Mouse (Mus musculus): ENCODE measurements around the gene Gpr4. TPM values are rescaled to one million over a fixed set of nuclear protein-coding genes. Genes with fewer than 3 reads are reported as not detected.
A peak's percentile ranks its signal among the peaks of the same experiment; 100 is the strongest.

The Gpr4 gene
- polyA plus RNA-seq, 1 experiment from 2014 or later: 2.9 TPM

- WGBS: 44% methylated on average over 6 of the region's 6 CpGs
- H3K4me3 ChIP-seq (ENCODE audit: low read depth, low read length): peak overlapping the region; percentile 26; the same call in 1 of the 2 replicates
- H3K27ac ChIP-seq (ENCODE audit: low read depth, low read length): no peak overlapping the region
- H3K9ac ChIP-seq (replicated peaks; ENCODE audit: low read depth, low read length): no peak overlapping the region
- ATAC-seq (ENCODE audit: low read depth): no peak
- H3K27me3 ChIP-seq (ENCODE audit: control insufficient read depth, insufficient read depth, low read length): 0 out of 2 replicates have a peak, but pooled peaks cover 9% of the 10 kb centered on the region
- H3K9me3 ChIP-seq (ENCODE audit: control insufficient read depth, low read length): no peaks in the 10 kb centered on the region
- peaks cover 19% of the 10 kb centered on the region for H3K4me1 ChIP-seq (ENCODE audit: control insufficient read depth, insufficient read depth, low read length)
- peaks cover 12% of the 10 kb centered on the region; the same call in 1 of the 2 replicates for H3K36me3 ChIP-seq (ENCODE audit: control insufficient read depth, insufficient read depth, low read length)
- peak overlapping the region; percentile 67; the same call in 1 of the 2 replicates for H3K4me2 ChIP-seq (ENCODE audit: low read depth, low read length)
Observed at GRCm38 (mm10) chr7:19179936-19180335, 32.4 kb upstream of the Gpr4 start.

GRCm38 (mm10) chr7:19180862-19181429, 31.4 kb upstream of the Gpr4 start:
- ATAC-seq (ENCODE audit: low read depth): no peak
- peaks cover 18% of the 10 kb centered on the region for H3K36me3 ChIP-seq (ENCODE audit: control insufficient read depth, insufficient read depth, low read length)
- peak overlapping the region; percentile 27 for H3K4me3 ChIP-seq (ENCODE audit: low read depth, low read length)
- H3K4me2 ChIP-seq (ENCODE audit: low read depth, low read length): peak overlapping the region; percentile 46
- H3K27me3 ChIP-seq (ENCODE audit: control insufficient read depth, insufficient read depth, low read length): 0 out of 2 replicates have a peak, but pooled peaks cover 9% of the 10 kb centered on the region
- no peaks in the 10 kb centered on the region for H3K9me3 ChIP-seq (ENCODE audit: control insufficient read depth, low read length)
- peaks cover 22% of the 10 kb centered on the region for H3K4me1 ChIP-seq (ENCODE audit: control insufficient read depth, insufficient read depth, low read length)
- no peak overlapping the region for H3K27ac ChIP-seq (ENCODE audit: low read depth, low read length)
- WGBS: 2% methylated on average over 27 of the region's 27 CpGs
- H3K9ac ChIP-seq (replicated peaks; ENCODE audit: low read depth, low read length): peak overlapping the region; percentile 28

- WGBS: 89% methylated on average over 2 of the region's 2 CpGs
- H3K36me3 ChIP-seq (ENCODE audit: control insufficient read depth, insufficient read depth, low read length): peaks cover 31% of the 10 kb centered on the region
- H3K4me3 ChIP-seq (ENCODE audit: low read depth, low read length): no peak overlapping the region
- H3K4me1 ChIP-seq (ENCODE audit: control insufficient read depth, insufficient read depth, low read length): peaks cover 8% of the 10 kb centered on the region; the same call in 1 of the 2 replicates
- 0 out of 2 replicates have a peak, but pooled peaks have one; percentile 4 for ATAC-seq (ENCODE audit: low read depth)
- H3K27ac ChIP-seq (ENCODE audit: low read depth, low read length): peak overlapping the region; percentile 56
- H3K27me3 ChIP-seq (ENCODE audit: control insufficient read depth, insufficient read depth, low read length): 0 out of 2 replicates have a peak, but pooled peaks cover 6% of the 10 kb centered on the region
- no peaks in the 10 kb centered on the region for H3K9me3 ChIP-seq (ENCODE audit: control insufficient read depth, low read length)
- no peak overlapping the region for H3K9ac ChIP-seq (replicated peaks; ENCODE audit: low read depth, low read length)
- H3K4me2 ChIP-seq (ENCODE audit: low read depth, low read length): no peak overlapping the region
Observed at GRCm38 (mm10) chr7:19184250-19184649, 28.1 kb upstream of the Gpr4 start.

DNA sequence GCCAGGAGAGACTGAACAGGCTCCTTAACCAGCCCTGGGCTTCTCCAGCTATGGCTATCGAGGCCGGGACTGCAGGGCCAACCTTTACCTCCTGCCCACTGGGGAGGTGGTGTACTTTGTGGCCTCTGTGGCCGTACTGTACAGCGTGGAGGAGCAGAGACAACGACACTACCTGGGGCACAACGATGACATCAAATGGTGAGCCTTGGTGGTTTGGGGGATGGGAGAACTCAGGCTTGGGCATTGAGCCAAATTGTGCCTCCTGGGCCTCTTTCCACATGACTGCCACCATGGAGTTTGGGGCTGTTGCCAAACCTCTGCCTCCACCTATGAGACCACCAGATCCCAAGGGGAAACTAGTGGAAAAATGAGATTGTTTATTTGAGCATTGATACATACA, 27.6 kb upstream of the Gpr4 start:
- 40% methylated on average over 6 of the region's 6 CpGs for WGBS
- peak overlapping the region; percentile 56 for H3K27ac ChIP-seq (ENCODE audit: low read depth, low read length)
- H3K4me3 ChIP-seq (ENCODE audit: low read depth, low read length): no peak overlapping the region
- peaks cover 8% of the 10 kb centered on the region; the same call in 1 of the 2 replicates for H3K4me1 ChIP-seq (ENCODE audit: control insufficient read depth, insufficient read depth, low read length)
- no peaks in the 10 kb centered on the region for H3K9me3 ChIP-seq (ENCODE audit: control insufficient read depth, low read length)
- H3K9ac ChIP-seq (replicated peaks; ENCODE audit: low read depth, low read length): no peak overlapping the region
- H3K4me2 ChIP-seq (ENCODE audit: low read depth, low read length): no peak overlapping the region
- ATAC-seq (ENCODE audit: low read depth): peak; percentile 42; the same call in 1 of the 2 replicates
- peaks cover 31% of the 10 kb centered on the region for H3K36me3 ChIP-seq (ENCODE audit: control insufficient read depth, insufficient read depth, low read length)
- H3K27me3 ChIP-seq (ENCODE audit: control insufficient read depth, insufficient read depth, low read length): 0 out of 2 replicates have a peak, but pooled peaks cover under 1% of the 10 kb centered on the region

DNA sequence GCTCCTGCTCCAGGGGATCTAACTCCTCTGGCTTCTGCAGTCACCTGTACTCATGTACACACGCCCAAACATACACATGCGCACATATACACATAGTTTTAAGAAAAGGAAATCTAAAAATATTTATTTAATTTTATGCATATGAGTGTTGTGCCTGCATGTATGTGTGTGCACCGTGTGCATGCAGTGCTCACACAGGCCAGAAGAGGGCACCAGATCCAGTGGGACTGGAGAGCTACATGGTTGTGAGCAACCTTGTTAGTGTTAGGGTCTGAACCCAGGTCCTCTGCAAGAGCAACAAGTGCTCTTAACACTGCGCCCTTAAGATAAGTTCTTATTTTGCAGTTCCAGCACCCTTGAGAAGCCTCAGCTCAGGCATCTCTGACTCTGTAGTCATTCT, 17.7 kb upstream of the Gpr4 start:
- H3K9ac ChIP-seq (replicated peaks; ENCODE audit: low read depth, low read length): no peak overlapping the region
- peaks cover 37% of the 10 kb centered on the region for H3K36me3 ChIP-seq (ENCODE audit: control insufficient read depth, insufficient read depth, low read length)
- WGBS: 98% methylated on average over 4 of the region's 4 CpGs
- no peaks in the 10 kb centered on the region for H3K4me1 ChIP-seq (ENCODE audit: control insufficient read depth, insufficient read depth, low read length)
- no peak overlapping the region for H3K4me3 ChIP-seq (ENCODE audit: low read depth, low read length)
- no peaks in the 10 kb centered on the region for H3K9me3 ChIP-seq (ENCODE audit: control insufficient read depth, low read length)
- H3K27me3 ChIP-seq (ENCODE audit: control insufficient read depth, insufficient read depth, low read length): no peaks in the 10 kb centered on the region
- H3K4me2 ChIP-seq (ENCODE audit: low read depth, low read length): no peak overlapping the region
- ATAC-seq (ENCODE audit: low read depth): no peak
- H3K27ac ChIP-seq (ENCODE audit: low read depth, low read length): no peak overlapping the region

DNA sequence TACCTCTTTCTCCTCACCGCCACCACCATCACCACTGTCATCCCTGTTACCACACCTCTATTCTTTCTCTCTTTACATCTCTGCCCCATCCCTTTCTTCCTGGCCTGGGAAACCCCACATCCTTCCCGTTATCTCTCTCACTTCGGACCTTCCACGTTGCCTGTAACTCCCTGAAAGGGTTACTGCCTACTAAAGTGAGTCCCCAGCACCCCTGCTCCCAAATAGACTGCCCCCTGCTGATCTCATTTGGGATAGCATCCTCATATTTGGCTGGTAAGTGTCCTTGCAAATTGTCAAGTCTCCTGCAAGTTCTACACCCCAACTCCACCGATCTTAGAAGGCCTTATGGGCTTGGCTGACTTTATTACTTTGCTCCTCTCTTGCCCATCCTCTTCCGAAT, 15.7 kb upstream of the Gpr4 start:
- Histone ChIP-seq H3K4me1 (ENCODE audit: control insufficient read depth, insufficient read depth, low read length) (no peaks in the 10 kb centered on the region), H3K36me3 (ENCODE audit: control insufficient read depth, insufficient read depth, low read length) (peaks cover 33% of the 10 kb centered on the region)
- WGBS: 68% methylated on average over 6 of the region's 6 CpGs

GRCm38 (mm10) chr7:19197985-19198384, 14.4 kb upstream of the Gpr4 start:
- Histone ChIP-seq H3K27me3 (ENCODE audit: control insufficient read depth, insufficient read depth, low read length) (no peaks in the 10 kb centered on the region), H3K4me1 (ENCODE audit: control insufficient read depth, insufficient read depth, low read length) (no peaks in the 10 kb centered on the region), H3K9me3 (ENCODE audit: control insufficient read depth, low read length) (no peaks in the 10 kb centered on the region), H3K27ac (ENCODE audit: low read depth, low read length) (no peak overlapping the region), H3K36me3 (ENCODE audit: control insufficient read depth, insufficient read depth, low read length) (peaks cover 31% of the 10 kb centered on the region), H3K4me2 (ENCODE audit: low read depth, low read length) (no peak overlapping the region), H3K4me3 (ENCODE audit: low read depth, low read length) (no peak overlapping the region), H3K9ac (replicated peaks; ENCODE audit: low read depth, low read length) (no peak overlapping the region)
- WGBS: 28% methylated on average over 2 of the region's 2 CpGs
- ATAC-seq (ENCODE audit: low read depth): no peak

More for the DNA sequence above, 15.7 kb upstream of the Gpr4 start:
- Histone ChIP-seq H3K9ac (replicated peaks; ENCODE audit: low read depth, low read length) (no peak overlapping the region), H3K27ac (ENCODE audit: low read depth, low read length) (no peak overlapping the region), H3K4me2 (ENCODE audit: low read depth, low read length) (no peak overlapping the region), H3K27me3 (ENCODE audit: control insufficient read depth, insufficient read depth, low read length) (no peaks in the 10 kb centered on the region), H3K9me3 (ENCODE audit: control insufficient read depth, low read length) (no peaks in the 10 kb centered on the region), H3K4me3 (ENCODE audit: low read depth, low read length) (no peak overlapping the region)
- no peak for ATAC-seq (ENCODE audit: low read depth)

- no peak for ATAC-seq (ENCODE audit: low read depth)
Observed at GRCm38 (mm10) chr7:19201660-19202059, 10.7 kb upstream of the Gpr4 start.

GRCm38 (mm10) chr7:19202065-19202850, 10.1 kb upstream of the Gpr4 start:
- Histone ChIP-seq H3K4me3 (ENCODE audit: low read depth, low read length) (no peak overlapping the region), H3K9ac (replicated peaks; ENCODE audit: low read depth, low read length) (no peak overlapping the region), H3K27me3 (ENCODE audit: control insufficient read depth, insufficient read depth, low read length) (no peaks in the 10 kb centered on the region), H3K27ac (ENCODE audit: low read depth, low read length) (no peak overlapping the region), H3K9me3 (ENCODE audit: control insufficient read depth, low read length) (no peaks in the 10 kb centered on the region), H3K36me3 (ENCODE audit: control insufficient read depth, insufficient read depth, low read length) (peaks cover 18% of the 10 kb centered on the region; the same call in 1 of the 2 replicates), H3K4me2 (ENCODE audit: low read depth, low read length) (no peak overlapping the region), H3K4me1 (ENCODE audit: control insufficient read depth, insufficient read depth, low read length) (no peaks in the 10 kb centered on the region)
- no peak for ATAC-seq (ENCODE audit: low read depth)
- 59% methylated on average over 15 of the region's 15 CpGs for WGBS

More at GRCm38 (mm10) chr7:19201660-19202059, 10.7 kb upstream of the Gpr4 start:
- H3K9ac ChIP-seq (replicated peaks; ENCODE audit: low read depth, low read length): no peak overlapping the region
- no peak overlapping the region for H3K4me2 ChIP-seq (ENCODE audit: low read depth, low read length)
- peaks cover 20% of the 10 kb centered on the region for H3K36me3 ChIP-seq (ENCODE audit: control insufficient read depth, insufficient read depth, low read length)
- H3K4me1 ChIP-seq (ENCODE audit: control insufficient read depth, insufficient read depth, low read length): no peaks in the 10 kb centered on the region
- no peaks in the 10 kb centered on the region for H3K27me3 ChIP-seq (ENCODE audit: control insufficient read depth, insufficient read depth, low read length)
- 47% methylated on average over 7 of the region's 15 CpGs for WGBS
- no peak overlapping the region for H3K4me3 ChIP-seq (ENCODE audit: low read depth, low read length)
- H3K9me3 ChIP-seq (ENCODE audit: control insufficient read depth, low read length): no peaks in the 10 kb centered on the region
- no peak overlapping the region for H3K27ac ChIP-seq (ENCODE audit: low read depth, low read length)
